Mouse (Mus musculus) small intestine, adult 2 months (tissue): ENCODE measurements around the gene Phf2. TPM values are rescaled to one million over a fixed set of nuclear protein-coding genes. Genes with fewer than 3 reads are reported as not detected.

Source experiments
- H3K27ac ChIP-seq: fragments of 200-500 bp; 2 replicates; pipeline ENCODE4 v1.5.1; 2012; ENCODE audit warnings: low read depth, low read length, control low read depth, inconsistent platforms; ENCODE audit not compliant: insufficient read depth
- H3K27me3 ChIP-seq: fragments of 200-500 bp; 2 replicates; pipeline ENCODE4 v1.6.1; 2012; ENCODE audit warnings: mild to moderate bottlenecking, moderate library complexity, low read length, inconsistent platforms; ENCODE audit not compliant: control insufficient read depth, insufficient read depth
- H3K36me3 ChIP-seq: fragments of 200-500 bp; 2 replicates; pipeline ENCODE4 v1.6.1; 2012; ENCODE audit warnings: mild to moderate bottlenecking, low read length, control low read depth, inconsistent platforms; ENCODE audit not compliant: control insufficient read depth, insufficient read depth
- H3K4me1 ChIP-seq: fragments of 200-500 bp; 2 replicates; pipeline ENCODE4 v1.6.1; 2012; ENCODE audit warnings: low read length, inconsistent platforms, mixed read lengths; ENCODE audit not compliant: control insufficient read depth, insufficient read depth, insufficient read length
- H3K4me3 ChIP-seq: fragments of 200-500 bp; 2 replicates; pipeline ENCODE4 v1.5.1; 2012; ENCODE audit warnings: low read depth, mild to moderate bottlenecking, control low read depth, inconsistent platforms, low read length, moderate library complexity
- CTCF ChIP-seq: fragments of 200-500 bp; IDR thresholded peaks from 2 replicates; pipeline ENCODE4 v1.5.1; 2012; ENCODE audit warnings: low read depth, mild to moderate bottlenecking, control low read depth, inconsistent platforms, low read length, moderate library complexity, mixed read lengths; ENCODE audit not compliant: insufficient replicate concordance, insufficient read length; ENCODE audit errors: extremely low read depth
- POLR2A ChIP-seq: fragments of 200-500 bp; IDR thresholded peaks from 2 replicates; pipeline ENCODE4 v1.6.1; 2012; ENCODE audit warnings: low read depth, mild to moderate bottlenecking, control low read depth, inconsistent platforms, low read length, moderate library complexity
- WGBS: fragments of 180-500 bp; shearing (Covaris S2); methylation state at CpG from one replicate; pipeline ENCODE4 v1.1.7; 2018; 5-methylcytosine and 5-hydroxymethylcytosine counted together
- polyA plus RNA-seq: library from polyadenylated mRNA; depleted of rRNA; stranded (reverse); fragments of >200 nt; gene quantifications from 2 replicates; pipeline ENCODE4 v1.2.3, GENCODE M21; 2012

Phf2 gene
- polyA plus RNA-seq, 1 experiment, result 11.0 TPM

- 82% methylated on average over 2 of the region's 2 CpGs for WGBS
- H3K27ac ChIP-seq, result no peak overlapping the region
- no peak for TF ChIP-seq POLR2A
- TF ChIP-seq CTCF, result no peak
- H3K4me3 ChIP-seq, result no peak overlapping the region
- H3K36me3 ChIP-seq, result peaks cover 64% of the 10 kb centered on the region
- H3K4me1 ChIP-seq, result no peaks in the 10 kb centered on the region
- no peaks in the 10 kb centered on the region for H3K27me3 ChIP-seq
Measured at GRCm38 (mm10) chr13:48905458-48905857, 34.5 kb upstream of the Phf2 start.

GRCm38 (mm10) chr13:48895376-48895775, 24.5 kb upstream of the Phf2 start:
- Histone ChIP-seq H3K4me3 (no peak overlapping the region), H3K4me1 (peaks cover 8% of the 10 kb centered on the region; the same call in 1 of the 2 replicates), H3K36me3 (peaks cover 59% of the 10 kb centered on the region), H3K27me3 (no peaks in the 10 kb centered on the region), H3K27ac (no peak overlapping the region)
- WGBS, result 79% methylated on average over 5 of the region's 5 CpGs
- no peak for TF ChIP-seq POLR2A
- TF ChIP-seq CTCF, result no peak

GRCm38 (mm10) chr13:48890260-48890960, 19.5 kb upstream of the Phf2 start:
- Histone ChIP-seq H3K27ac (peak overlapping the region; percentile 41), H3K4me1 (peaks cover 11% of the 10 kb centered on the region), H3K4me3 (no peak overlapping the region), H3K36me3 (peaks cover 58% of the 10 kb centered on the region), H3K27me3 (no peaks in the 10 kb centered on the region)
- 38% methylated on average over 4 of the region's 4 CpGs for whole genome bisulfite sequencing
- TF ChIP-seq POLR2A (no peak), CTCF (no peak)

GRCm38 (mm10) chr13:48878534-48878933, 7.6 kb upstream of the Phf2 start:
- WGBS, result under 1% methylated on average over 36 of the region's 36 CpGs
- no peak for TF ChIP-seq CTCF
- TF ChIP-seq POLR2A, result peak; percentile 96
- peak overlapping the region; percentile 65 for H3K4me3 ChIP-seq
- H3K4me1 ChIP-seq, result peaks cover 4% of the 10 kb centered on the region
- H3K36me3 ChIP-seq, result peaks cover 23% of the 10 kb centered on the region
- H3K27ac ChIP-seq, result peak overlapping the region; percentile 76
- no peaks in the 10 kb centered on the region for H3K27me3 ChIP-seq

- Histone ChIP-seq H3K4me1 (peaks cover 7% of the 10 kb centered on the region), H3K36me3 (peaks cover 19% of the 10 kb centered on the region), H3K27ac (no peak overlapping the region), H3K27me3 (no peaks in the 10 kb centered on the region), H3K4me3 (no peak overlapping the region)
- TF ChIP-seq POLR2A, result no peak
- no peak for TF ChIP-seq CTCF
Measured at GRCm38 (mm10) chr13:48877805-48878204, 6.9 kb upstream of the Phf2 start.

GRCm38 (mm10) chr13:48872726-48873125, 1.8 kb upstream of the Phf2 start:
- 60% methylated on average over 5 of the region's 5 CpGs for WGBS
- Histone ChIP-seq H3K27me3 (no peaks in the 10 kb centered on the region), H3K4me1 (peaks cover 13% of the 10 kb centered on the region), H3K4me3 (no peak overlapping the region), H3K27ac (peak overlapping the region; percentile 38; the same call in 1 of the 2 replicates), H3K36me3 (no peaks in the 10 kb centered on the region)
- TF ChIP-seq CTCF (no peak), POLR2A (no peak)

GRCm38 (mm10) chr13:48871887-48872606, 1.1 kb upstream of the Phf2 start:
- H3K4me3 ChIP-seq, result peak overlapping the region; percentile 97
- whole genome bisulfite sequencing, result 53% methylated on average over 7 of the region's 7 CpGs
- no peaks in the 10 kb centered on the region for H3K27me3 ChIP-seq
- peak overlapping the region; percentile 75 for H3K27ac ChIP-seq
- no peak for TF ChIP-seq CTCF
- TF ChIP-seq POLR2A, result no peak
- H3K4me1 ChIP-seq, result peaks cover 13% of the 10 kb centered on the region
- H3K36me3 ChIP-seq, result no peaks in the 10 kb centered on the region
